Mouse (Mus musculus): ENCODE measurements around the gene Chadl. TPM values are rescaled to one million over a fixed set of nuclear protein-coding genes. Genes with fewer than 3 reads are reported as not detected.

The Chadl gene
- polyA plus RNA-seq, 1 experiment = 1.7 TPM

DNA sequence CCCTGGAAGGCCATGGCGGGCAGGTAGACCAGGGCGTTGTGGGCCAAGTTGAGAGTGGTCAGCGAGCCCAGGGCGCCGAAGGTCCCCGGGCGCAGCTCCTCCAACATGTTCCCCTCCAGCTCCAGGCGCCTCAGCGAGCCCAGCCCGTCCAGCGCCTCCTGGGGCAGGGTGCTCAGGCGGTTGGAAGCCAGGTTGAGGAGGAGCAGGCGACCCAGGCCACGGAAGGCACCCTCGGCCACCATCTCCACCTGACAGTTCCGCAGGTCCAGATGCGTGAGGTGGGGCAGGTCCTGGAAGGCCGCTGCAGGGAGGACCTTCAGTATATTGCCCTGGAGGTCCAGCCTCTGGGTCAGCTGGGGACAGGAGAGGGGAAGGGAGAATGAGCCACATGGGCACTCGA, 2.2 kb downstream of the Chadl start:
- Histone ChIP-seq H3K4me1 (replicated peaks; ENCODE audit: control insufficient read depth, insufficient read depth, low read length) (peaks cover 10% of the 10 kb centered on the region; the same call in 1 of the 2 replicates), H3K27me3 (ENCODE audit: control insufficient read depth, insufficient read depth, low read length) (peaks cover 3% of the 10 kb centered on the region; the same call in 1 of the 2 replicates), H3K4me3 (ENCODE audit: control insufficient read depth, insufficient read depth, low read length) (peak overlapping the region; percentile 44; the same call in 1 of the 2 replicates), H3K36me3 (ENCODE audit: control insufficient read depth, insufficient read depth, low read length) (no peaks in the 10 kb centered on the region), H3K27ac (ENCODE audit: control insufficient read depth, insufficient read depth, low read length) (no peak overlapping the region)
- DNase-seq = no peak
- no peak for TF ChIP-seq CTCF (IDR thresholded peaks at IDR 0.05; ENCODE audit: borderline replicate concordance, control insufficient read depth, extremely low read depth, insufficient read depth, low read length, poor library complexity)
- no peak for TF ChIP-seq POLR2A (IDR thresholded peaks at IDR 0.05; ENCODE audit: control insufficient read depth, extremely low read depth, insufficient read depth, low read length, poor library complexity)
- WGBS = 84% methylated on average over 19 of the region's 19 CpGs

DNA sequence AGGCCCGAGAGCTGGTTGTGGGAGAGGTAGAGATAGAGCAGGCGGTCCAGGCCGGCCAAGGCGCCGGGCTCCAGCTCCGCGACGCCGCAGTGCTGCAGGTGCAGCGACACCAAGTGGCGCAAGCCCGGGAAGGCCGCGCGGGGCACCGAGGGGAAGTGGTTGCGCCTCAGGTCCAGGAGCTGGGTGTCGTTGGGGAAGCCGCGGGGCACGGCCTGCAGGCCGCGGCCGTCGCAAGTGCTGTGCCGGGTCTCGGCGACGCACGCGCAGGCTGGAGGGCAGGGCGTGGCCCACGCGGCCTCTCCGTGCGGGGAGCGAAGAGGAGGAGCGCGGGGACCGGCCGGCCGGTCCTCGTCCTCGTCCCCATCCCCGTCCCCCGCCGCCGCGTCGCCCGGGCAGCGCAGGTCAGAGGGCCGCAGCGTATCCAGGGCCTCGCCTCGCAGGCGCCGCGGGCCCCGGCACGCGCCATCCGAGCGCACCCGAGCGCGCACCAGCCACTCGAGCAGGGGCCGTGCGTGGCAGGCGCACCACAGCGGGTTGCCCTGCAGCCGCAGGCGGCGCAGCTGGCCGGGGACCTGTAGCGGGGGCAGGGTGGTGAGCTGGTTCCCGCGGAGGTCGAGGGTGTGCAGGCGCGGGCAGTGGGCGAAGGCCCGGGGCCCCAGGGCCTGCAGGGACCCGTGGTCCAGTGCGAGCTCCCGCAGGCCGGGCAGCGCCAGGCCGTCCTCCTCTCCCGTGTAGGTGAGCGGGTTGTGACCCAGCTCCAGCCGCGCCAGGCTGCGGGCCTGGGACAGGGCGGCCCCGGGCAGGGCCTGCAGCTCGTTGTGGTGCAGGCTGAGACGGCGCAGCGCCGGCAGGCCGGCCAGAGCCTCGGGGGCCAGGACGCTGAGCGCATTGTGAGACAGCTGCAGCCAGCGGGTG, 2.9 kb downstream of the Chadl start:
- peak overlapping the region; percentile 44 for H3K4me3 ChIP-seq (ENCODE audit: control insufficient read depth, insufficient read depth, low read length)
- TF ChIP-seq CTCF (IDR thresholded peaks at IDR 0.05; ENCODE audit: borderline replicate concordance, control insufficient read depth, extremely low read depth, insufficient read depth, low read length, poor library complexity) (peak; percentile 59; the same call in 1 of the 2 replicates), POLR2A (IDR thresholded peaks at IDR 0.05; ENCODE audit: control insufficient read depth, extremely low read depth, insufficient read depth, low read length, poor library complexity) (no peak)
- WGBS = 5% methylated on average over 93 of the region's 107 CpGs
- no peak overlapping the region for H3K27ac ChIP-seq (ENCODE audit: control insufficient read depth, insufficient read depth, low read length)
- H3K27me3 ChIP-seq (ENCODE audit: control insufficient read depth, insufficient read depth, low read length) = peaks cover 3% of the 10 kb centered on the region; the same call in 1 of the 2 replicates
- peaks cover 10% of the 10 kb centered on the region; the same call in 1 of the 2 replicates for H3K4me1 ChIP-seq (replicated peaks; ENCODE audit: control insufficient read depth, insufficient read depth, low read length)
- H3K36me3 ChIP-seq (ENCODE audit: control insufficient read depth, insufficient read depth, low read length) = no peaks in the 10 kb centered on the region
- DNase-seq = peak; percentile 81

DNA sequence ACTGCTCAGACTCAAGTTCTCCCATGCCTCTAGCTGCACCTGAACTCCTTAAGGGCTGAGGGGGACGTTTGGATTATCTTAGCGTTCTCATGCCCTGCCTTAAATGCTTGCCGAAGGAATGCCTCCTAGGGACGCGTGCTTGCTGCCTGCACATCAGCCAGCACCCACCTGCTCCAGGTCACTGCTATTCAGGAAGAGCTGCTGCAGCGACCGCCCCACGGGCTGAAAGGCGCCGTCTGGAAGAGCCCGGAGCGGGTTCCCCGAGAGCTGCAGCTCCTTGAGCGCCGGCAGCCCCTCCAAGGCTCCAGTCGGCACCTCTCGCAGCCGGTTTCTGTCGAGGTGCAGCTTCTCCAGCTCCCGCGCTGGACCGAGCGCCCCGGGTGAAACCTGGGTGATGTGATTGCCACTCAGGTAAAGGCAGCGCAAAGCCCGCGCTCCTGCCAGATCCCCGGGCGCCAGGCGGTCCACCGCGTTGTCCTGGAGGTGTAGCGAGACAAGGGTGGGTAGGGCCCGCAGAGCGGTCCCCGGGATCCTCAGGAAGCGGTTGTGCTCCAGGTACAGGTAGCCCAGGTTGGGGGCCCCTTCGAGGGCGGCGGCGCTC, 3.6 kb downstream of the Chadl start:
- H3K36me3 ChIP-seq (ENCODE audit: control insufficient read depth, insufficient read depth, low read length) = no peaks in the 10 kb centered on the region
- H3K27ac ChIP-seq (ENCODE audit: control insufficient read depth, insufficient read depth, low read length) = no peak overlapping the region
- H3K4me3 ChIP-seq (ENCODE audit: control insufficient read depth, insufficient read depth, low read length) = peak overlapping the region; percentile 44
- peaks cover 3% of the 10 kb centered on the region; the same call in 1 of the 2 replicates for H3K27me3 ChIP-seq (ENCODE audit: control insufficient read depth, insufficient read depth, low read length)
- 7% methylated on average over 41 of the region's 41 CpGs for WGBS
- peaks cover 10% of the 10 kb centered on the region; the same call in 1 of the 2 replicates for H3K4me1 ChIP-seq (replicated peaks; ENCODE audit: control insufficient read depth, insufficient read depth, low read length)
- TF ChIP-seq POLR2A (IDR thresholded peaks at IDR 0.05; ENCODE audit: control insufficient read depth, extremely low read depth, insufficient read depth, low read length, poor library complexity) (no peak), CTCF (IDR thresholded peaks at IDR 0.05; ENCODE audit: borderline replicate concordance, control insufficient read depth, extremely low read depth, insufficient read depth, low read length, poor library complexity) (no peak)
- no peak for DNase-seq

DNA sequence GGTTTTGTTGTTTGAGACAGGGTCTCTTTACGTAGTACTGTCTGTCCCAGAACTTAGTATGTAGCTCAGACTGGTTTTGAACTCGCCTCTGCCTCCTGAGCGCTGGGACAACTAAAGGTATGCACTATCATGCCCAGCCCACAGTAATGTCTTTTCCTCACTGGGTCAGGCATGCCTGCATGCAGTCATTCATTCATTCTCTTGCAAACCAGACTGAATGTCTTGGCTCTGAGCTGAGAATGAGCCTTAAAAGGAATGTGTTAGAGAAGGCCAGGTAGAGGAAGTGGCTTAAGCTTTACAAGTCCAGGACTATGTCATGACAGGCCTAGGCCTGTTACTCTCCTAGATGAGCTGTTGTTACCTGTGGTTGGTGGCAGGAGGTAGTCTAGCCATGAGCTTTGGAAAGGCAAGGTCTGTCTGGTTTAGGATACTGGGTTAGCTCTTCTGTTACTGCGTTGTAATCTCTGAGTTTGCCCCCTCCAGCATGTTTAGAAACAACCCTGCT, 16.7 kb downstream of the Chadl start:
- no peak for TF ChIP-seq POLR2A (IDR thresholded peaks at IDR 0.05; ENCODE audit: control insufficient read depth, extremely low read depth, insufficient read depth, low read length, poor library complexity)
- no peak for TF ChIP-seq CTCF (IDR thresholded peaks at IDR 0.05; ENCODE audit: borderline replicate concordance, control insufficient read depth, extremely low read depth, insufficient read depth, low read length, poor library complexity)
- 96% methylated on average over 4 of the region's 4 CpGs for WGBS
- H3K27ac ChIP-seq (ENCODE audit: control insufficient read depth, insufficient read depth, low read length) = no peak overlapping the region
- peaks cover 29% of the 10 kb centered on the region for H3K36me3 ChIP-seq (ENCODE audit: control insufficient read depth, insufficient read depth, low read length)
- no peaks in the 10 kb centered on the region for H3K4me1 ChIP-seq (replicated peaks; ENCODE audit: control insufficient read depth, insufficient read depth, low read length)
- DNase-seq = no peak
- H3K27me3 ChIP-seq (ENCODE audit: control insufficient read depth, insufficient read depth, low read length) = no peaks in the 10 kb centered on the region
- H3K4me3 ChIP-seq (ENCODE audit: control insufficient read depth, insufficient read depth, low read length) = no peak overlapping the region

DNA sequence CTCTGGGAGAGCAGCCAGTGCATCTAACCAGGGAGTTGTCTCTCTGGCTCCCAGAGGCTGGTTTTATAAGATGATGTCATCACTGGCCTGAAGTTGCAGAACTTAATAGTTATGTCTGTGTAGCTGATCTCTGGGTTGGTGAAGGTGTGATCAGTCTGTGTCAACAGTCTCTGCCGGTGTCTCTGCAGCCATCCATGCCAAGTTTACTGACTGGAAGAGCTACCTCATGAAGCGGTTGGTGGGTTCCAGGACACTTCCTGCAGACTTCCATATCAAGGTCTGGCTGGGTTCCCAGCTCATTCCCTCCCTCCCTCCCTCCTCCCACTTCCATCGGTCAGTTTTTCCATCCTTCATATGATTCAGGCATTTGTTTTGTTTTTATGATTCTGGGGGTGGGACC, 20.4 kb downstream of the Chadl start:
- H3K27ac ChIP-seq (ENCODE audit: control insufficient read depth, insufficient read depth, low read length) = no peak overlapping the region
- WGBS = 93% methylated on average over 3 of the region's 3 CpGs
- H3K27me3 ChIP-seq (ENCODE audit: control insufficient read depth, insufficient read depth, low read length) = no peaks in the 10 kb centered on the region
- 0 out of 2 replicates have a peak, but pooled peaks cover 3% of the 10 kb centered on the region for H3K36me3 ChIP-seq (ENCODE audit: control insufficient read depth, insufficient read depth, low read length)
- H3K4me3 ChIP-seq (ENCODE audit: control insufficient read depth, insufficient read depth, low read length) = no peak overlapping the region
- no peak for DNase-seq
- TF ChIP-seq POLR2A (IDR thresholded peaks at IDR 0.05; ENCODE audit: control insufficient read depth, extremely low read depth, insufficient read depth, low read length, poor library complexity) (no peak), CTCF (IDR thresholded peaks at IDR 0.05; ENCODE audit: borderline replicate concordance, control insufficient read depth, extremely low read depth, insufficient read depth, low read length, poor library complexity) (no peak)
- no peaks in the 10 kb centered on the region for H3K4me1 ChIP-seq (replicated peaks; ENCODE audit: control insufficient read depth, insufficient read depth, low read length)

DNA sequence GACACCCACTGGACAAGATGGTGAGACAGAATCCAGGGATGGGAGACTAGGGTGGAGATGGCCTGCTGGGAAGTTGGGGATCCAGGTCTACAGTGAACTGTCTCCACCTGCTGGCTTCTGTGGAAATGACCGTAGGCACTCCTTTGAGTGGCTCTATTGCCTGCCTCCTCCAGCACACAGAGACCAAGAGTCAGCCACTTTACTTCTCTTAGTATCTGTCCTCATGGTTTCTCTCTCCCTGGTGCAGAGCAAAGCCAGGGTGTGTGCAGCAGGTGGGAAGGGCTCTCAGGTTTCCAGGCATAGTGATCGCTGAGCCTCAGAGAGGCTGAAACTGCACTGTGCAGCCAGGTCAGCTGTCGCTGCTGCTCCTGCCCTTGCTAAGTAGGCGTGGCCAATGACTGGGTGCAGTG, 26.9 kb downstream of the Chadl start:
- Histone ChIP-seq H3K27ac (ENCODE audit: control insufficient read depth, insufficient read depth, low read length) (no peak overlapping the region), H3K27me3 (ENCODE audit: control insufficient read depth, insufficient read depth, low read length) (no peaks in the 10 kb centered on the region), H3K4me1 (replicated peaks; ENCODE audit: control insufficient read depth, insufficient read depth, low read length) (peaks cover 8% of the 10 kb centered on the region; the same call in 1 of the 2 replicates), H3K4me3 (ENCODE audit: control insufficient read depth, insufficient read depth, low read length) (no peak overlapping the region), H3K36me3 (ENCODE audit: control insufficient read depth, insufficient read depth, low read length) (peaks cover 14% of the 10 kb centered on the region)
- no peak for TF ChIP-seq POLR2A (IDR thresholded peaks at IDR 0.05; ENCODE audit: control insufficient read depth, extremely low read depth, insufficient read depth, low read length, poor library complexity)
- no peak for TF ChIP-seq CTCF (IDR thresholded peaks at IDR 0.05; ENCODE audit: borderline replicate concordance, control insufficient read depth, extremely low read depth, insufficient read depth, low read length, poor library complexity)
- 95% methylated on average over 4 of the region's 4 CpGs for WGBS
- peak; percentile 37 for DNase-seq
